Mouse (Mus musculus): Measurements from ENCODE around the gene Dock3.

The Dock3 gene

DNA sequence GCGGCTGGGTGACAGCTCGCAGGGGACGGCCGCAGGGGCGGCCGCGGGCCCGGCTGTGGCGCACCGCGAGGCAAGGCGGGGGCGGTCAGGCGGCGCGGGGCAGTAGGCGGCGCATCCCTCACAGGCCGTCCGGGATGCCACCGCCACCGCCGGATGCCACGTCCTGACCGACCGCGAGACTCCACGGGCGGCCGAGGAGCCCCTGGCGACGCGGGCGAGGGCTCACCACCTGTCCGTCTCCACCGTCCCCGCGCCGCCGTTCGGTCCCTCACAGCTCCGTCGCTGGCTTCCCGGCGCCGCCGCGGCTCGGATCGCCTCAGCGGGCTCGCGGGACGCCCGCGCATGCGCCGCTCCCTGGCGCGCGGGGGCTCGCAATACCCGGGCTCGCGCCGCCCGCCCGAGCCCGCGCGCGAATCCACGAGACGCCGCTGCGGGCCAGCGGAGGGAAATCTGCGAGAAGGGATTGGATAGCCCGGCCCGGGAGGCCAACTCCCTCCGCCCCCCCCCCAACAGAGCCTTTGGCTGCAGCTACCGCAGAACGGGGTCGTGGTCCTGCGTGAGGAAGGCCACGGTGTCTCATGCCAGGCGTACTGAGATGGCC, at the start of gene Dock3:
Gene Dock3, minus strand, starts transcription at position 371 of the 601 bp plus-strand sequence.
- DNase-seq, result no peak

DNA sequence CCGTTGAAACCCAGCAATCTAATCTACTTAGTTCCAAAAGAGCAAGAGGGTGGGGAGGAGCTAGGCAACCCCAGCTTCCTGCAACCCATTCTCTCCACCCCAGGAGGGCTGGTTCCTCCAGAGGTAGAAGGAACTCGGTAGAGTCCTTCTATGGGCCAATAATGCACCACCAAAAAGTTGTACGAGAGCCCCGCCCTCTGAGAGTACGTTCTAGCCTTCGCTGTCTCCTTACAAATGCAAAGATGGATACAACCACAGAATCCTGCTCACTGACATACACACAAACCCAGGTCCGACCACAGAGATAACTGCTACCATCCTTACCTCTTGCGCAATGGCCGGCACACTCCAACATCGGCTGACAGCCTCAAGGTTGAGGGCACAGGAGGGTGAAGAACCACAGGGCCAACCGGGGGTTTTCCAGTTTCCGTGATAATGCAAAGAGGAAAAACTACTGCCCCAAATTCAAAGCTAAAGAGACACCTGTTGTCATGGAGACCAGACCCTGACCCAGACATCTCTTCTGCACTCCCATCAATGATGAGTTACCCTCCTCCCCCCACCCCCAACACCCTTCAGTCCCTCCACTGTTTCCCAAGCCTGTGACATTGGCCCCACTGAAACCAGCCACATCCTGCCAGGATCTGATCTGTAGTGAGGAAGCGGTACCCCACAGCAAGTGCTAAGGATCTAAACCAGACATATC, 48.8 kb upstream of the Dock3 start:
- no peak for DNase-seq

DNA sequence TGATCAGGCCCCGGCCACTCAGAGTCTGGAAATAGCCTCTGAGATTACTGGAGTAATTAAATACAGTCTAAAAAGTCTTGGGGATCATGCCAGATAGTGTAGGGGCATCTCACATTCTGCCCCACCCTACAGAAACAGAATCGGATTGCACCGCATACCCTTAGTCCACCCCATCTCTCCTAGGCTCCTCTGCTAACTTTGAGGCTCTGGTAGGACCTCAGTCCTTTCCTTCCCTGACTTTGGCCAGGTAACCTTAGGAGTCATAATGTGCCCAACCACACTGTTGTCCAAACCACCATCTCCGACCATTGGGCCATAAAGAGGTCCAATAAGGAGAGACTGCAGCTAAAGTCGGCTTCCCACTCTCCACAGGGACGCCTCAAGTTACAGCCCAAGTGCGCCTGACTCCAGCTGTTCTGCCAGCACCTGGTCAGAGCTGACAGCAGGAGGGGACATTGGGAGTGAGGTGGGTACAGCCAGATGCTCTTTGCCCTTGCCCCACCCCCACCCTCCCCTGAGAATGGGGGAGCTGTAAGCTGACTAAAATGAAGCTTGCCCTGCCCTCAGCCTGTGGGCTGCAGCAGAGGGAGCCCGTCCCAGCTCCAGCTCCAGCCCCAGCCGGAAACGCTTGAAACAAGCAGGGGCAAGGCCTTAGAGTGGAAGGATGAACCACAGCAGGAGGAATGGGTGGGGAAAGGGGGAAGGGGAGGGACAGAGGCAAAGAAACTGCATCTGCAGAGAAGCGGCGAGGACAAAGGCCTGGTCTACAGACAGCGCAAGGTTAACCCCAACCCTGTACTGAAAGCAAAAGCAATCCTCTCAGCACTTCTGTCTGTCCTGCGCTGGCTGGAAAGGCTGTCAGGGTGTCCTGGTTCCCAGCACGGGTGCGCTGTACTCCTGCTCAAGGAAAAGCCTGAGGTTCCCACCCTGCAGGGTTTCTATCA, 47.9 kb upstream of the Dock3 start:
- peak; percentile 50 for DNase-seq

DNA sequence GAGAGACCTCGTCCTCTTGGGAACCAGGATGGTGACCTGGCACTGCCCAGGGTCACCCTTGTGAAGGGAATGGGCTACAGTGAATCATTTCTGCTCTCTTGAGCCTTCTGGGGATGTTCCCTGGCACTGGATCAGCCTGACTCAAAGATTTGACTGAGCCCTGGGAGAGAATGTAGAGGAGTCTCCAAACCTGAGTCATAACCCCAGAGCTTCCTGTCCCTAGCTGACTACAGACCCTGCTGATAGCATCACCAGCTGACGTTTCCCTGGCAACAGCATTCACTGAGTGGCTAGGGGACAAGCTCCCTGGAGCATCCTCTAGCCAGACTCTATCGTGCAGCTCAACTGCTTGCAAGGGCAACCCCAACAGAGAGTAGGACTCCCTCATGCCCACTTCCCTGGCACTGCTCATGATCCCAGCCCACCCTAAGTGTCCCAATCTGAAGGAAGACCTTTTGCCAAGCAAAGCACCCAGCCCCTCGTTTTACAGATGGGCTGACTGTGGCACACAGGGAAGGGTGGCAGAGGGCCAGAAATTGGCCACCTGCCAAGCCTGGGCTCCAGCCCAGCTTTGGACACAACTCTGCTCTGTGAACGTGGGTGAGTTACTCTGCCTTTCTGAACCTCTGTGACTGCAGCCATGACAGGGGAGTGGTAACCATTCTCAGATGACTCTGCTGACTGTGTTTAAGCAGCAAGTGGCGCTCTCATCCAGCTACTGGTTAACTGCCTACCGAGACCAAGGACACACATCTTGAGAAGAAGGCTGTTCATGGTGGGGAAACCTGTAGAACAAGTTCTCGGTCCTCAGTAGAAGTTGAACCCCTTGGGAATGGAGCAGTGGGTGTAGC, 47.0 kb upstream of the Dock3 start:
- DNase-seq, result peak; percentile 45

DNA sequence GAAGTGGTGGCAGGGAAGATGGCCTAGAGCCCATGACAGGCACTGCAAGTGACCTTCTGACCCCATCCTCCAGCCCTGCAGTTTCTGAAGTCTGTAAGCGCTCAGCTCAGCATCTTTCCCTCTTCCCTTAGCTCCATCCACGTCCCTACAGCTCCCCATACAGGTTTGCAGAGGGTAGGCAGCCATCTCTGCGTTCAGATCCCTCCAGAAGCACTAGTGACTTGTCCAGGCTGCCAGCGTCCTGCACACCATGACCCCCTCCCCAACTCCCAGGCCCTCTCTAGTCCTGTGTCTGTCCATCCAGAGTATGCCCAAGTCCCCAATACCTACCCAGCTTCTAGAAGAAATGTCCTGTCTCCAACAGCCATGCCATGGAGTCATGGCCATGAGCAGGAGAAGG, 46.4 kb upstream of the Dock3 start:
- no peak for DNase-seq

DNA sequence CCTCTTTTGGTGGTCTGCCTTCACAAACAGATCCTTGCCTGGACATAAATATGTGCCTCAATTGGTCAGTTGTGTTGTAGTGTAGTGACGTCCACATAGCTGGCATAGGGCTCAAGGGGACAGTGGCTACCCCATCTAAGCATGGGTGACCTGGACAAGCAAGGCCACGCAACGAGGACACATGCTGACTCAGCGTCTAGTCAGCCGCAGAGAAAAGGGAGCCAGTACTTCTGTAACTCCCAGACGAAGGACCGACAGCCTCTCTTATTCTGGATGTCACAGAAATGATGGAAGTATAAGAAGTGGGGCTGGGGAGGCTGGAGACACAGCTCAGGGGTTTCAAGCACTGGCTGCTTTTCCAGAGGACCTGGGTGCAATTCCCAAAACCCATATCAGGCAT, 45.9 kb upstream of the Dock3 start:
- DNase-seq, result no peak

DNA sequence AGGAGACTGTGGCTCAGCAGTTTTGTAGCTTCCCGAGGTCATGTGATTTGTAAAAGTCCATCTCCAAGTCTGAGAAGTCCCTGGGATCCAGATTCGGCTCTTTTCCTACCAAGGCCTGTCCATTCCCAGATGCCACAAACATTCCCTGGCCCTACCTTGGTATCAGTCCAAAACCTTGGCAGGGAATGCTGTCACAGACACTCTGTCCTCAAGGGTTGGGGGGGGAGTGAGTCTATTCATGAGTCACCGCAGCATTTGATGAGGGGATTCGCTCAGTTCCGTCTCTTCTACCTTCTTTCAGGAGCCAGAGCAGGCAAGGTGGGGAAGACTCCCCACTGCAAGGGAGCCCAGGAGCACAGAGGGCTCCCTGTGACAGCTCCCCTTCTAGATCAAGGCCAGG, 44.0 kb upstream of the Dock3 start:
- DNase-seq, result no peak

DNA sequence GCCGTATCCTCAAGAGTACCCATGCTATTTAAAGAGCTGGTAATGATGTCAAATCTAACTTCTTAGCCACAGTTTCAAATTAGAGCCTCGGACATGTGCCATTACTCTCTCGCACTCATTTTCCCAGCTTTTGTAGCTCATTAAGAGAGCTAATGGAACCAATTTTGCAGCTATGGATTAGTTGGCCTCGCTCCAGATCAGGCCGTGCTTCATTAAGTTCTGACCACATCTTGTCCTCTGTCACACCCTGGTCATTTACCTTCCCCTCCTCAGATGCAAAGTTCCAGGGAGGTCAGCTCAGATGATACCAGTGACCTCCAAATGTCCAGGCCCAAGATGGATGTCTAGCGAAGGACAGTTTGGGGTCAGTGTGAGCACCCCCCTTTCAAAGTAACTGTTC, 43.0 kb upstream of the Dock3 start:
- no peak for DNase-seq

DNA sequence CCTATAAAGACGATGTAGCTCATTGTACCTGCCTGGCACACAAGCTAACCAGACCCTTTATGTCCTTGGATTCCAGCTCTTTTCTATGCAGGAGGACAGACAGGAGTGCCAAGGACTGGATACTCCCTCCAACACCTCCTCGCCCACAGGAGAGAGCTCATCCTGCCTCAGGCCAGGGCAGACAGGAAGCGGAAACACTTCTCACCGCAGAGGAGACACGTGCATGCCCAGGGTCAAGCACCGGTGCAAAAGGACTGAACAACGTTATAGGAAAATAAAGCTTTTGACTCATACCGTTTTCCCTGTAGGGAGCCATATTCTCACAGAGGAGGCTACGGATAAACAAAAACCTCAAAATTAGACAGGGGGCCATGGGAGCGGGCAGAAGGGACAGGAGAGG, 41.5 kb upstream of the Dock3 start:
- no peak for DNase-seq

DNA sequence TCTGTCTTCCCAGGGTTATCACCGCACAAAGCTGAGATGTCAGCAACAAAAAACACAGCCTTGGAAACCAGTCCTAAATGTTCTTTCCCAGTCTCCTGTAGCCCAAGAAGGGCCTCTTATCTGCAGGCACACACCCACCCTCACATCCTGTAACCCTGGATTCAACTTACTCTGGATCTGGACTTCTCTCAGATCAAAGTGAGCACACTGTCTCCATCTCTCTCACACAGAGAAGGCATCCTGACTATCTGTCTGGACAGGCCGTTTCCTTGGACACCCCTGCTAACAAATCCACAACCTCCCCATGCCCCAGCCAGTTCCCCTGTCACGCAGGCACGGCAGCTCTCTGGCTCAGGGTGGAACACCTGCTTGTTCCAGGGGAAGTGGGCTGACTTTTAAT, 40.6 kb upstream of the Dock3 start:
- DNase-seq, result no peak

DNA sequence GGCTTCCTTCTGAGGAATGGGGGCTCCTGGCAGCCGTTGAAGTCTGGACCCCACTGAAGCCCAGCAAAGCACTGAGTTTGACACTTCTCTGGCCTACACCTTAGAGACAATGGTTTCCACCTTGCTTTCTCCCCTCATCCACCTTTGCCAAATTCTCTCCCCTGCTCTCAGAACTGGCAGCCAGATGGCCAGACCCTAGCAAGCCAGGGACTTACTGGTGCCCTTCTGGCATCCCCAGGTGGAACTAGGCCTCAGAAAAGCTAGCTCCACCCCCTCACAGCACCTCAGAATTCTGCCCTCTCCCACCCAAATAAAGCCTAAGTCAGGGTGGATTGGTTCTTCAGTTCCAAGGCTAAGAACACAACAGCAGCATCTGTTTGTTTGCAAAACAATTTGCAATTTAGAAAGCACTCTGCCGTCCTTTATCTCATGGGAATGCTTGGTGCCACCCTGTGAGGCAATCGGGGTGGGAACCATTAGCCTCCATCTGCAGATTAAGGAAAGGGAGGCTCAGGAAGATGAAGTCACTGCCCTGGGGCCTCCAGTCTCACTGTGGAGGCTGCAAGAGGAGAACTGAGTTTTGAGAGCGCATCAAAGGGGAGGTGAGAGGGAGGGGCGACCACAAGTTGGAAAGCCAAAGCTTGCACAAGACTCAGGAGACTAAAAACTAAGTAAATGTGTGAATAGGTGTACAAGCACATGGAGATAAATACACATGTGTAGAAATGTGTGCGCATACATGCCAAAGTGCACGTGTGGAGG, 39.6 kb upstream of the Dock3 start:
- DNase-seq, result no peak

DNA sequence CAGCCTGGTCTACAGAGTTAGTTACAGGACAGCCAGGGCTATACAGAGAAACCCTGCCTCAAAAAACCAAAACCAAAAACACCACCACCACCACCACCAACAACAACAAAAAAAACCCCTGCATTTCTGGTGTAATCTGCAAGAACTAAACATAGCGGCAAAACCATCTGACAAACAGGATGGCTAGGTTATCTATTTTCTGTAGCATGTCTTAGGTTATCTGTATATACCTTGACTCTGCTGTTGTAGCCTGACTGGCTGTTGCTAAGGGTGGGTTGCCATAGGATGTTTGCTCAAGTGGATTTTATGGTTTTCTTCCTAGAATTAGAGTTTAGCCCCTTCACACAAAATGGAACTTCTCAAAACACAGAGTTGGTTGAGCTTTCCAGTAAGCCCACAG, 38.1 kb upstream of the Dock3 start:
- no peak for DNase-seq

DNA sequence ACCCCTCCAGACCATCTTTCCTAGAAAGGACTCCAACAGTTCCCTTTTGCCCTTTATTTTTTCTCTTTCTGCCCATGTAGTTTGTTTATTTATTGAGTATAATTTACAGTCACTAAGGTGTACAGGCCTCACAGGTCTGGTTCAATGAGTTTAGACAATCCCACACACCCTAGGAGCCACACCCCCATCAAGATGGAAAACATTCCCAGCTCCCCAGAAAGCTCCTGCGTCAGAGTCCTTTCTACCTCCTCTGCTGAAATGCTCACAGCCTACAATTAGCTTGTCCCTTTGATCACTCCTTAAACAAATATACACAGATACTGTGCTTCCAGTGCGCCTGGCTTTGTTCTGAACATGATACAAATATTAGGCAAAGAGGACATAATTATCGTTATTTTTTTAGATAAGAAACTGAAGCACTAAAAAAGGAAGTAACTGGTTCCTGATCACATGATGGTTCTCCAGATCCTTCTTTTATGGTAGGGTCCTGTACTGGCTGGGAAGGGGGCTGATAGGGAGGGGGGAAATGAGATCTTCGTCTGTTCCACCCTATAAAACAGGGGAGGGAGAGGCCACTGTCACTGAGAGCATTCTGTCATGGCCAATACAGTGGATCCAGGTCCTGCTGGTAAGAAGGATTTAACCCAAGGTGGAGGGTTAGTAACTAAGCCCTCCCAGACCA, 36.2 kb upstream of the Dock3 start:
- DNase-seq, result no peak

DNA sequence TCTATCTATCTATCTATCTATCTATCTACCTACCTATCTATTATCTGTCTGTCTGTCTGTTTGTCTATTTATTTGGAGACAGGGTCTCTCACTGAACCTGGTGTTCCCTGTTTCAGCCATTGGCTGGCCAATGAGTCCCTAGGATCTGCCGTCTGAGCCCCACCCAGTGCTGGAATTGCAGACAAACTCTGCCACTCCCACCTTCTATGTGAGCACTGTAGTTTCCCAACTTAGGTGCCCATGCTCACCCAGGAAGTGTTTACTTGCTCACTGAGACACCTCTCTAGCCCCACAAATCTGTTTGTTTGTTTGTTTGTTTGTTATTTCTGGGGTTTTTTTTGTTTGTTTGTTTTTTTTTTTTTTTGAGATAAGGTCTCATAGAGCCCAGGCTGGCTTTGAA, 35.3 kb upstream of the Dock3 start:
- no peak for DNase-seq

DNA sequence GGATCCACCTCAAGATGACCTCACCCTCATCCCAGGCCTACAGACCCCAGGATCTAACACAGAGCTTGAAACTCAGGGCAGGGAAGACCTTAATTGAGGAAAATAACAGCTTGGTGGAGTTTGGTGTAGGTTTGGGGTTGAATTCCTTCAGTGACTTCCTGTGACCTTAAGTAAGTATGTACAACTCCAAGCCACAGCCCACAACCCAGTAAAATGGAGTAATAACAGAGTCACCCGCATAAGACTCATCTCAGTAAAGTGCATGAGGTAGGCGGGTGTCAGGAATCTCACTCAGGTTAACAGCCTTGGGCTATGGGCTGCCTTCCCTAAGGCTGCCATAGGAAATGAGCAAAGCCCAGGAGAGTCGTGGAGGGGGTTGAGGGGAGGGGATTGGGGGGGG, 33.0 kb upstream of the Dock3 start:
- no peak for DNase-seq

DNA sequence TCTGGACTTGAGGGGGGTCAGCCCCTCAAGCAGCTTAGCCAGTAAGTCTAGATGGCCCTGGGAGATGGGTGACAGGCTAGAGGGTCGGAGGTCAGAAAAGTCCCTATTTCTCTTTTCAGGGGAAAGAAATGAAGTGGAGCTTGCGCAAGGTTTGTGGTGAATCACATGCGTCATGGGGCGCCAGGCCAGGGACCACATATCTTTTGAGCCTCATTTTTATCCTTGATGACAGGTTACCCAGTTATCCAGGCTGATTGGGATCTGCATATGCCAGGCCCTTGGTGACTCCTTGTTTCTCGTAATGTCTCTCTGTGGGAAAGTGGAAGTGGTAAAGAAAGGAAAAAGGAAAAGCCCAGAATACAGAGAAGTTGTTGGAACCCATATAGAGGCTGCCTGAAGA, 32.2 kb upstream of the Dock3 start:
- DNase-seq, result no peak

DNA sequence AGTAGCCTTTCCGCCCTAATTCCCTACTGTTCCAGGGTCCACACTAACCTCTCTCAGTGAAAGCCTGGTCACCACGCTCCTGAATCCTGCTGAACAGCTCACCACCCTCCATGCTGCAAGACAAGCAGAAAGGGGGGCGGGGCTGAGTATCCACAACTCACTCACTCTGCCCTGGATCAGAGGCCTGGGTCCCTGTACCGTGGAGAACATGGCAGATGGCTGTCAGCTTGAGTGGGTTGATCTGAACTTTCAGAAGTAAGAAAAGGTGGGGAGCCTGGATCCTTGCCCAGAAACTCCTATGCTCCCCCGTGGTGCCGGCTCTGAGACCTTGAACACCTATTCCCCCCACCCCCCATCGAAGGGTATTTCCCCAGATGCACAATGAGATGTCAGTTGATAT, 30.7 kb upstream of the Dock3 start:
- DNase-seq, result no peak

DNA sequence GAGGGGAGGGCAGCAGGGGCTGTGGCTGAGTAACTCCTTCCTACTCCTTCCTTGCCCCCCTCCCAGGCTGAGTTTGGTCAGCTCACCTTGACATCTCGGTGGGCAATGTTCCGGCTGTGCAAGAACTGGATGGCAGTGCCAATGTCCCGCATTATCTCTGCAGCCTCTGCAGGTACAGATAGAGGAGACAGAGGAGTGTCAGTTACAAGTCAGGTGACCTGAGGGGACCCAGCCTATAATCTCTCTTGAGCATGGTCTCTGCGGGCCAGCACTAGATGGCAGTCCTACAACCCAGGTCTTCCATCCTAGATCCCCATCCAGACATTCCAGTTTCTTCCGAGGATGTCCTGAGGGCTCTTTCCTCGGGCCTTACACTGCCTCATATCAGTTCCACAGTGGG, 30.1 kb upstream of the Dock3 start:
- no peak for DNase-seq

DNA sequence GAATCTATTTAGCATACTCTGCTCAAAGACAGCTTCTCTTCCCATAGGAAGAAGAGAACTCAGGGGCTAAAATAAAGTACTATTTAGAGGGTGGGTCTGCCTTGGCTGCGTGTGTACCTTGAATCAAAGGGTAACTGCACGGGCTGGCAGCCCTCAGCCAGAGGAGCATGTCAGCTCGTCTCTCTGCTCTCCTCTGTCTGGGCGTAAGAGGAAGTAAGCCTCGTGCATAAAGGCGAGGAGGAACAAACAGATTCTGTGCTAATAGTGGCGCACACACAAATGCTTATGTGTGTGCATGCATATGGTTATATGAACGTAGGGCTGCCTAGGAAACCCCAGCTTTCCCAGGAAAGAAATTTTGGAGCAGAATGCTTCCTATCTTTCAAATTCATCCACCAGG, 29.1 kb upstream of the Dock3 start:
- no peak for DNase-seq

DNA sequence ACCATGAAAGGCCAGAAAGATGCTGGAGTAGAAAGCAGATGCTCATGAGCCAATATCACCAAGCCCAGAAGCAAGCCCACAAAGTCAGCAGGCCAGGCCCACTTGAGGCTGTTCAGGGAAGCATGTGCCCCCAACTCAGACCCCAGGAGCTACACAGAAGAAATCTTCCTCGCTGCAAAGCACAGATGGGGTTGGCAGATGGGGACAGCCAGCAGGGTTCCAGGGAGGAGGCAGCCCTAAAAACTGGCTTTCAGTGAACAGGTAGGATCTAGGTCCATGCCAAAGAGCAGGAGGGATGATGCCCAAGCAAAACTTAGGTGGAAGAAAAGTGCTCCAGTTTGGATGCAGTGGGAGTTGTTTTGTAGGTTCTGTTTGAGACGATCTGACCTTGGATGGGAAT, 28.7 kb upstream of the Dock3 start:
- no peak for DNase-seq

DNA sequence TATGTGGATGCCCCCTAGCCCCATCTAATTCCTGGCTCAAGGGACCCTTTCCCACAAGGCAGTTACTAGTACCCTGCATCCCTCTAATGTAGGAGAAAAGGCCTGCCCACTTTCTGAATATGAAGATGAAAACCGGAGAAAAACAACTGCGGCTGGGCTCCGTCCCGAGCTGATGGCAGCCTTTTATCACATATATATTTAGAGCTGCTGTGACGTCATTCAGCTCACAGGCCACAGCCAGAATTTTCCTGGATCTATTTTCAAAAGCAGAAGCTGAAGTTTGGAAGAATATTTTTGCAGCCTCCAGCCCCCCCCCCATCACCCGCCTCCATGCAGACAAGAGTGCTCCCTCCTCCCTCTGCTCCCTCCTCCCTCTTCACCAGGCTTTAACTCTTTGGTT, 27.9 kb upstream of the Dock3 start:
- no peak for DNase-seq

DNA sequence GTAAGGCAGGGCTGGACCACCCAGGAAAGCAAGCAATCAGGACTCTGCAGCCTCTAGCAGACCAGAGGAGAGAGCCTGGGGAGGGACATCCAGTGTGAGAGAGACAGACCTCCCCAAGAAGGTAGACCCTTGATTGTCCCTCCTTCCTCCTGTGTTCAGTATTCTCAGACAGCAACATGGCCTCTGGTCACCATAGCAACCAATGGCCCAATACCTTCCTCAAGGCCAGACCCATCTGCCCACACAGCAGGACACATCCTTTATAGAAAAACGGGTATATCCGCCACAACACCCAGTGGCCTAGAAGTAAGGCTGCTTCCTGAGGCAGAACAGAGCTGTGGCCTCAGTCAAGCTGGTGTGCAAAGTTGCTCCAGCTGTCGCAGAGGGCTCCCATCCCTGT, 23.9 kb upstream of the Dock3 start:
- DNase-seq, result no peak

All from kidney, adult 9 months (tissue).